ENCODE assay signal across 21 mouse cellular contexts in the genomic region with DNA sequence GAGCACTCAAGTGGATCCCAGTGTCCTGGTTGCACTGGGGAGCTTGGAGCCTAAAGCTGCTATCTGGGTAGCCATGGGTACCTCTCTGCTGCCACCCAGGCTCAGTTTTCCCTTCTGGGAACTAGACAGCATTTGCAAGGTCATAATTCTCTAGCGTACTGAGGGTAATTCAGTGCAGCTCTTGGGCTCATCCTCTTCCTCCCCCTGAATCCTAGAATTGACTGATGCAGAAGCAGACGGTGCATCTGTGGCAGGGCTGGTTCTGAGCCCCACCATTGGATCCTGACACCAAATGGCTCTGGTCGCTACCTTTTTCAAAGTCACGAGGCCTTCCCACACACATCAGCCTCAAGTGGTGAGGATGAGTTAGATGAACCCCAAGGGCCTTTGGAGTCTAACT.
DNase-seq lines count a peak whose midpoint lies in the region; ATAC-seq lines count a peak whose summit lies in the region.
"Had no signal": no experiment of that assay in that cellular context is flagged by ENCODE, and none has a peak within 500 bp of the region (broad histone marks: within the 10 kb centered on the region; RNA-seq: fewer than 3 reads in every experiment).

No protein-coding gene starts in this region.

- DNase-seq in embryo, embryonic 11 days = peak; percentile 9
- DNase-seq in embryo, embryonic 9.5 days (ENCODE audit: extremely low spot score) = no peak
- DNase-seq in heart, embryonic 10.5 days (ENCODE audit: low spot score) = no peak
- peak; percentile 48 for DNase-seq in midbrain, embryonic 10.5 days (ENCODE audit: low spot score)
- no peak for DNase-seq in embryonic facial prominence, embryonic 10.5 days (ENCODE audit: low spot score)
- DNase-seq in layer of hippocampus, postnatal 25 days (ENCODE audit: extremely low spot score in 1 of 2, low spot score in 1 of 2) = no peak
- DNase-seq: adrenal gland, adult 2 months; adrenal gland, postnatal 10 days; adrenal gland, postnatal 25 days; cerebellum, adult 11 months; cerebellum, adult 18-20 months; cerebellum, adult 8-10 months; cerebellum, adult 9-11 months; cerebellum, postnatal 14 days; cerebellum, postnatal 36 days; forebrain, postnatal 0 days had no signal

- H3K4me3 ChIP-seq in heart, embryonic 10.5 days = no peak overlapping the region
- no peak overlapping the region for H3K4me3 ChIP-seq in heart, embryonic 12.5 days
- H3K4me3 ChIP-seq in midbrain, embryonic 10.5 days = no peak overlapping the region
- no peak overlapping the region for H3K4me3 ChIP-seq in midbrain, embryonic 13.5 days (replicated peaks)
- no peak overlapping the region for H3K4me3 ChIP-seq in embryonic facial prominence, embryonic 10.5 days
- H3K4me3 ChIP-seq: embryonic facial prominence, embryonic 12.5 days; forebrain, embryonic 12.5 days; forebrain, embryonic 15.5 days had no signal

- no peak for ATAC-seq in heart, embryonic 12.5 days (ENCODE audit: insufficient number of reproducible peaks, low FRiP score)
- ATAC-seq in midbrain, embryonic 13.5 days = no peak
- ATAC-seq: forebrain, embryonic 15.5 days; forebrain, postnatal 0 days had no signal

- no peaks in the 10 kb centered on the region for H3K36me3 ChIP-seq in heart, embryonic 10.5 days
- H3K36me3 ChIP-seq in heart, embryonic 12.5 days = no peaks in the 10 kb centered on the region
- H3K36me3 ChIP-seq in midbrain, embryonic 10.5 days = no peaks in the 10 kb centered on the region
- no peaks in the 10 kb centered on the region for H3K36me3 ChIP-seq in midbrain, embryonic 13.5 days
- H3K36me3 ChIP-seq in embryonic facial prominence, embryonic 10.5 days (replicated peaks) = no peaks in the 10 kb centered on the region
- H3K36me3 ChIP-seq: embryonic facial prominence, embryonic 12.5 days; forebrain, embryonic 12.5 days; forebrain, embryonic 15.5 days had no signal

- peaks cover 21% of the 10 kb centered on the region for H3K4me1 ChIP-seq in heart, embryonic 10.5 days
- H3K4me1 ChIP-seq in heart, embryonic 12.5 days (replicated peaks) = peaks cover 15% of the 10 kb centered on the region
- H3K4me1 ChIP-seq in midbrain, embryonic 10.5 days = peaks cover 65% of the 10 kb centered on the region
- 0 out of 2 replicates have a peak, but pooled peaks cover 3% of the 10 kb centered on the region for H3K4me1 ChIP-seq in midbrain, embryonic 13.5 days (replicated peaks)
- H3K4me1 ChIP-seq in embryonic facial prominence, embryonic 10.5 days = peaks cover 28% of the 10 kb centered on the region
- H3K4me1 ChIP-seq: forebrain, embryonic 15.5 days had no signal

- no peak overlapping the region for H3K9ac ChIP-seq in heart, embryonic 12.5 days
- no peak overlapping the region for H3K9ac ChIP-seq in midbrain, embryonic 13.5 days (replicated peaks)
- H3K9ac ChIP-seq: embryonic facial prominence, embryonic 12.5 days; forebrain, embryonic 12.5 days; forebrain, embryonic 15.5 days; forebrain, postnatal 0 days had no signal

- no peaks in the 10 kb centered on the region for H3K9me3 ChIP-seq in heart, embryonic 10.5 days
- H3K9me3 ChIP-seq in heart, embryonic 12.5 days (replicated peaks) = no peaks in the 10 kb centered on the region
- no peaks in the 10 kb centered on the region for H3K9me3 ChIP-seq in midbrain, embryonic 10.5 days (replicated peaks)
- H3K9me3 ChIP-seq in midbrain, embryonic 13.5 days = no peaks in the 10 kb centered on the region
- H3K9me3 ChIP-seq in embryonic facial prominence, embryonic 10.5 days = no peaks in the 10 kb centered on the region
- H3K9me3 ChIP-seq: embryonic facial prominence, embryonic 12.5 days; forebrain, embryonic 12.5 days; forebrain, embryonic 15.5 days had no signal

- peak overlapping the region; percentile 47; the same call in 1 of the 2 replicates for H3K27ac ChIP-seq in heart, embryonic 10.5 days
- no peak overlapping the region for H3K27ac ChIP-seq in heart, embryonic 12.5 days (ENCODE audit: poor library complexity, severe bottlenecking)
- H3K27ac ChIP-seq in midbrain, embryonic 10.5 days (replicated peaks) = peak overlapping the region; percentile 67
- no peak overlapping the region for H3K27ac ChIP-seq in midbrain, embryonic 13.5 days
- H3K27ac ChIP-seq in embryonic facial prominence, embryonic 10.5 days (replicated peaks) = 0 out of 2 replicates have a peak overlapping the region, but pooled peaks have one; percentile 24
- H3K27ac ChIP-seq: embryonic facial prominence, embryonic 12.5 days; forebrain, embryonic 12.5 days; forebrain, embryonic 15.5 days had no signal

- no peak overlapping the region for H3K4me2 ChIP-seq in heart, embryonic 12.5 days
- no peak overlapping the region for H3K4me2 ChIP-seq in midbrain, embryonic 13.5 days (replicated peaks)
- H3K4me2 ChIP-seq: embryonic facial prominence, embryonic 12.5 days; forebrain, embryonic 12.5 days; forebrain, embryonic 15.5 days had no signal

- 52% methylated on average over 4 of the region's 4 CpGs for WGBS in heart, embryonic 10.5 days
- WGBS in heart, embryonic 12.5 days = 70% methylated on average over 4 of the region's 4 CpGs
- 3% methylated on average over 4 of the region's 4 CpGs for WGBS in midbrain, embryonic 10.5 days
- WGBS in midbrain, embryonic 13.5 days = 9% methylated on average over 4 of the region's 4 CpGs
- 19% methylated on average over 4 of the region's 4 CpGs for WGBS in embryonic facial prominence, embryonic 10.5 days

- H3K27me3 ChIP-seq in heart, embryonic 10.5 days (ENCODE audit: insufficient read depth, poor library complexity, severe bottlenecking) = peaks cover 18% of the 10 kb centered on the region
- 0 out of 2 replicates have a peak, but pooled peaks cover 6% of the 10 kb centered on the region for H3K27me3 ChIP-seq in heart, embryonic 12.5 days (replicated peaks)
- peaks cover 85% of the 10 kb centered on the region for H3K27me3 ChIP-seq in midbrain, embryonic 10.5 days (ENCODE audit: low read depth, poor library complexity, severe bottlenecking)
- H3K27me3 ChIP-seq in midbrain, embryonic 13.5 days = peaks cover 43% of the 10 kb centered on the region
- H3K27me3 ChIP-seq in embryonic facial prominence, embryonic 10.5 days (replicated peaks; ENCODE audit: low read depth, poor library complexity, severe bottlenecking) = peaks cover 64% of the 10 kb centered on the region
- H3K27me3 ChIP-seq: embryonic facial prominence, embryonic 12.5 days had no signal

Comparison
In these comparisons a context has a peak if more than half of its experiments do, and no peak if none do; other contexts are left out.
1. DNase-seq: peak in embryo, embryonic 11 days (single experiment) and midbrain, embryonic 10.5 days (single experiment); none in embryo, embryonic 9.5 days (single experiment), heart, embryonic 10.5 days (single experiment), embryonic facial prominence, embryonic 10.5 days (single experiment) and layer of hippocampus, postnatal 25 days (0 of 2).
2. H3K27ac ChIP-seq: peak in heart, embryonic 10.5 days (single experiment), midbrain, embryonic 10.5 days (single experiment) and embryonic facial prominence, embryonic 10.5 days (single experiment); none in heart, embryonic 12.5 days (single experiment) and midbrain, embryonic 13.5 days (single experiment).